Mouse (Mus musculus) 3T3-L1 (cell line): Measurements from ENCODE around the gene Foxa3.

Experiments
- DNase-seq: peaks from one replicate; pipeline ENCODE4 v3.0.0-alpha.2; 2015; ENCODE audit warnings: low read depth, low spot score

Gene Foxa3

GRCm38 (mm10) chr7:19000421-19000820 lies 22.9 kb downstream of the Foxa3 start:
- DNase-seq: no peak

DNA sequence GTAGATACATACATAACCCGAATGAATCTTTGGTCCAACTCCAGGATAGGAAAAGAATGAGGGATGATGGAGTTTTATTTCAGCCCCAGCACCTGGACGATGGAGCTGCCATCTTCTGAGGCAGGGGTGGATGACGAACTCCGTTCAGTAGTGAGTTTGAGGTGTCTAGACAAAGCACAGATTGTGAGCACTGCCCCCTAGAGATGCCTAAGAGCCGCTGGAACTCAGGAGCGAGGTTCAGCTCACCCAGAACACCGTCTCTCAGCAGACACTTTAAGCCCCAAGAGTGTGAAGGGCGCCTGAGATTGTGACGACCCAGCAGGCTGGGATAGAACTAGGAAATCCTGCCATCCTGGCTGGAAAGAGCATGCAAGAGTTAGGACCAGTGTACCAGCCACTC lies 24.5 kb downstream of the Foxa3 start:
- no peak for DNase-seq

GRCm38 (mm10) chr7:18993036-18993435 lies 30.3 kb downstream of the Foxa3 start:
- DNase-seq: no peak

- no peak for DNase-seq
Measured at GRCm38 (mm10) chr7:18992294-18992675, 31.1 kb downstream of the Foxa3 start.

DNA sequence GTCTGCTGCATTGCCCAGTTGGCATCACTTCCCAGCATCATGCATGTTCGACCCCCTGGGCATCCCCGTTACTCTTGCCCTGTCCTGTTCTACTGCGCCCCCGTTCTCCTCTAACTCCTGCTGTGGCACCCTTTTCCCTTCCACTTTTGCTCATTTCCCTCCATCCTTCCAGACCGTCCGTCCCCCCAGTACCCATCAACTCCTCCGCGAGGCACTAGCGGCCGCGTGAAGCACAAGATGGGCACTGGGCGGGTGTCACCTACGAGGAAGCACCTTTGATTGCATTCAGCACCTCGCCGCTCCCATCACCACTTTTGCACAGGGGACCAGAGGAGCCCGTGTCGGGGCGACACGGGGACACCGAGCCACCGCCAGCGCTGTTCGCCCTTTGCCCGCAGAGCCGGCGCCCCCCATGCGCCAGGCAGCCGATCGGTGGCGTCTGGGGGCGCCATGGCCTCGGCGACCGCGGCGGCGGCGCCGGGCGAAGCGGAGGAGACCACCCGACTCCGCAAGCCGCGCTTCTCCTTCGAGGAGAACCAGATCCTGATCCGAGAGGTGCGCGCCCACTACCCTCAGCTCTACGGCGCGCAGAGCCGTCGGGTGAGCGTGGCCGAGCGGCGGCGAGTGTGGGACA lies 31.6 kb downstream of the Foxa3 start:
- peak; percentile 21 for DNase-seq

- DNase-seq: peak; percentile 100
Measured at GRCm38 (mm10) chr7:18990601-18991295, 32.6 kb downstream of the Foxa3 start, which contains the start of gene Mypop. Gene Mypop, plus strand, starts transcription at chr7:18991245.

GRCm38 (mm10) chr7:18989995-18990394 lies 33.3 kb downstream of the Foxa3 start:
- peak; percentile 58 for DNase-seq

DNA sequence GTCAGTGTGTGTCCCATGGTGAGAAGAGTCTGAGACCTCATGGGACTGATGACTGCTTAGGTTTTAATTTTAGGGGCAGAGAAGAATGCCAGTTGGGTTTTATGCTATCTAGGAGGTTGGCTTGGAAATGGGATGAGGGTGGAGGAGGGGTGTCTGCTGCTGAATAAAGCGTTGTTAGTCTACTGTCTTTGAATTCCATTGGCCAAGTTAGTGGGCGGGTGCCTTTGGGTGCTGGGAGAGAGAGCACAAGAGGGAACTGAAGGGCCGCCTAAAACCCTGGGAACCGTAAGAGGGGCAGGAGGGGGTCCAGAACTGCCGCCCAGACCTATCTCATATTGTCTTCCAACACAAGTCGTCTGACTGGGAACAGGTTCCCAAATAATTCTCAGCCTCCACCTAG lies 34.6 kb downstream of the Foxa3 start:
- DNase-seq: no peak

DNA sequence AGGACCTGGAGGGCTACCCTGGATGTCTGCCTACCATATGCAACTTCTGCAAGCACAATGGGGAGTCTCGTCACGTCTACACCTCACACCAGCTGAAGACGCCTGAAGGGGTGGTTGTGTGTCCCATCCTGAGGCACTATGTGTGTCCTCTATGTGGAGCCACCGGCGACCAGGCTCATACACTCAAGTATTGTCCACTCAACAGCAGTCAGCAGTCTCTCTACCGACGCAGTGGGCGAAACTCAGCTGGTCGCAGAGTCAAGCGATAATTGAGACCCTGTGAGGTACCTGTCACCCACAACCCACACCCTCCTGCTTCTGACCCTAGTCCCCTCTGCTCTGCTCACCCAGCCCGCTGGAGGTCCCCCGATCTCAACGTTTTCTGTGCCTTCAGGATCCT lies 35.6 kb downstream of the Foxa3 start:
- no peak for DNase-seq

DNA sequence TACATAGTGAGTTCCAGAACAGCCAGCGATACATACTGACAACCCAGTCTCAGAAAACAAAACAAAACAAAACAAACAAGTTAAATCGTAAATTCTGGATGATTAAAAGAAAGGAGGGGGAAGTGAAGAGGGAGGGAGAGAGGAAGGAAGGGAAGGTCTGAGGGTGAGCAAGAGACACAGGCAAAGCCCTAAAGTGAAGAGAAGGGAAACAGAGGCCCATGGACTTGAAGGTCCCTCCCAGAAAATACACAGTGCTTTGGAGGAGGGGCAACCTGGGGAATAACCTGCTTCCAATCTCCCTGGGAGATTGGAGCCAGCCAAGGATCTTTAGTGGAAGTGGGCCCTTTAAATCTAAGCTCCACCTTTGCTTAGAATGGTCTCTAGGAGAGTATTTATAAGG lies 36.2 kb downstream of the Foxa3 start, which contains the start of gene Nanos2:
Gene Nanos2, plus strand, starts transcription at position 301 of the 400 bp plus-strand sequence.
- DNase-seq: no peak

- DNase-seq: no peak
Measured at GRCm38 (mm10) chr7:18986503-18986902, 36.8 kb downstream of the Foxa3 start.

DNA sequence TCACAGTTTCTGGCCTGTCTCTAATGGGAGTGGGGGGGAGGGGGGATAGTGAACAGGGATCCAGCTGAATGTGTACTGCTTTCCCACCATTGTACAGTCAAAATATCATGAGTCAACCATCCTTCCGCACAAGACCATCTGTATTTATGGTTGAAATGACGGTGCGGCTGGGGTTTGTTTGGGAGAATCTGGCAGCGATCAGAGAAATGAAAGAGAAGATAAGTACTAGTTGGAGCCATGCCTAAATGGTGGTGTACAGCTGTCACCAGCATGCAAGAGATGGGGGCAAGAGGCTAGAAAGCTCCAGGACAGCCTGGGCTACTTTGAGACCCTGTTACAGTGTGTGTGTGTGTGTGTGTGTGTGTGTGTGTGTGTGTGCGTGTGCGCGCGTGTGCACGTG lies 45.0 kb downstream of the Foxa3 start:
- peak; percentile 35 for DNase-seq

GRCm38 (mm10) chr7:18970956-18971355 lies 52.4 kb downstream of the Foxa3 start:
- DNase-seq: no peak

GRCm38 (mm10) chr7:18967603-18968002 lies 55.7 kb downstream of the Foxa3 start:
- DNase-seq: no peak

DNA sequence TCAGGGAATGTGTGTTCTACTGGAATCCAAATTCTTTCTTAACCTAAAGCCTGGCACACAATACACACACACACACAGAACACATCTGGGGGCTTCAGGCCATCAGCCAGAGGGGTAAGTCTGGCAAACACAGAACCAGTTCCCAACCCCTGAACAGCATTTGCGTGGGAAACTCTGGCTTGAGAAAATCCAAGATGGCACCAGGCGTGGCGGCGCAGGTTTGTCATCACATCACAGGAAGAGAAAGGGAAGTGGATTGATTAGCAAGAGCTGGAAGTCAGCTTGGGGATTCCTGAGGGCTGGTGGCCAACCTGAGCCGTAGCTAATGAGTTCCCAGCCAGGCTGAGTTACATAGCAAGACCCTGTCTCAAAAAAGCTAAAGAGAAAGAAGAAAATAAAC lies 58.0 kb downstream of the Foxa3 start:
- DNase-seq: no peak

DNA sequence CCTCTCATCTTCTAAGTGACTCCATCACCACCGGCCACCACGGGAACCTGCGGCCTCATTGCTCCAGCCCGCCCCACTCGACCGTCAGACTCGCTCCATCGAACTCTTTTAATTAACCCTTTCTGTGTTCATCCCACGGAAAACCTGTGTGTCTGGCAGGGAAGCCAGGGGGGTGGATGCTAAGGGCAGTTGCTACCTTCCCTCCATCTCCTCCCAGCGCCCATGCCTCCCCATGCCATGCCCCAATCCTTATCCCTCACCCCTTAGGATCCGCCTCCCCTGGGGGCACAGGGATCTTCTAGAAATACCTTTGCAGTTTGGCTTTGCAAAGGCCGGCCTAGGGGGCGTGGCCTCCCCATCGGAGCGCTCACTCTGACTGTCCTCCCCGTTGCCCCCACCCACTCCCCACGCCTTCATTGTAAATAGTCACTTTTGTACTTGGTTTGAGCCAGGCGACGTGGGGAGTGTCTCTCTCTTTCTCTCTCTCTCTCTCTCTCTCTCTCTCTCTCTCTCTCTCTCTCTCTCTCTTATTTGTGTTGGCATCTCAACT lies 60.0 kb downstream of the Foxa3 start:
- DNase-seq: no peak
